Mouse (Mus musculus): ENCODE measurements at regions not wholly inside any gene's neighbourhood (a gene's known extent, or its start where the extent isn't known, plus 50 kb on each side); places are given as distances from the start of the nearest gene placed in this dataset.
"Not testable (repeated sequence)": the region's sequence is repeated elsewhere in the genome, so short reads cannot be mapped to it uniquely, and the experiment has no call there.

DNA sequence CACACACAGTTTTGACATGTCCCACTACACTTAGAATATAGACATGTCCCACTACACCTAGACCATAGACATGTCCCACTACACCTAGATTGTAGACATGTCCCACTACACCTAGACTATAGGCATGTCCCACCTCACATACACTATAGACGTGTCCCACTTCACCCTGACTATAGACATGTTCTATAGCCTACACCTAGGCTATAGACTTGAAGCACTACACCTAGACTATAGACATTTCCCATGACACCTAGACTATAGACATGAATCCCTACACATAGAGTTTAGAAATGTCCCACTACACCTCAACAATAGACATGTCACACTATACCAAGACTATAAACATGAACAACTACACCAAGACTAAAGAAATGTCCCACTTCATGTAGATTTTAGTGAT is 2580.9 kb downstream of the Gm37988 start:
- no peak for DNase-seq (ENCODE audit: low read depth, low spot score)

DNA sequence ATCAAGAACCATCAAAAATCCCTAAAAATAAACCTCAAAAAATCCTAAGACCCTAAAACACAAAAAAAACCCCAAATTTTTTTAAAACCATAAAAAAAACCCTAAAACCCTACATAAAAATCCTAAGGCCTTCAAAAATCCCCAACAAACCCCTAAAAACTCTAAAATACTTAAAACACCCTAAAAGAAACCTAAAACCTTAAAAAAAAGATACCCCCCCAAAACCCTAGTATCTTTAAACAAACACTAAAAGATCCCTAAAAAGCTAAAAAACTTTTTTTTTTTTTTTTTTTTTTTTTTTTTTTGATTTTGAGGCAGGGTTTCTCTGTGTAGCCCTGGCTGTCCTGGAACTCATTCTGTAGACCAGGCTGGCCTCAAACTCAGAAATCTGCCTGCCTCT is 2585.8 kb downstream of the Gm37988 start:
- DNase-seq (ENCODE audit: low read depth, low spot score): no peak

DNA sequence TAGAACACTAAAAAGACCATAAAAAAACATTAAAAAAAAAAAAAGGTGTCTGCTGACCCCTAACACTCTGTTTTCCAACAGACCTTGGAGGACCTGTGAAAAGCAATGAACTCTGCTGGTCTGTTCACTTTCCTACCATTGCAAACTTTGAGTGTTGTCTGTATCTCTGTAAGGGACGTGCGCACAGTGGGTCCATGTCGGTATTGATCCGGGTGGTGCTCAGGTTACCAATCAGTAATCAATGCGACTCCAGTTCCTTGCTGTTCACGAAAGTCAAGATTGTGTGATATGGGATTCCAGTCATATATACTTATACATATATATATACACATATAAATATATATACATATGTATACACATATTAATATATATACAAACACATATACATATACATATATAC is 2586.5 kb downstream of the Gm37988 start:
- DNase-seq (ENCODE audit: low read depth, low spot score): no peak

DNA sequence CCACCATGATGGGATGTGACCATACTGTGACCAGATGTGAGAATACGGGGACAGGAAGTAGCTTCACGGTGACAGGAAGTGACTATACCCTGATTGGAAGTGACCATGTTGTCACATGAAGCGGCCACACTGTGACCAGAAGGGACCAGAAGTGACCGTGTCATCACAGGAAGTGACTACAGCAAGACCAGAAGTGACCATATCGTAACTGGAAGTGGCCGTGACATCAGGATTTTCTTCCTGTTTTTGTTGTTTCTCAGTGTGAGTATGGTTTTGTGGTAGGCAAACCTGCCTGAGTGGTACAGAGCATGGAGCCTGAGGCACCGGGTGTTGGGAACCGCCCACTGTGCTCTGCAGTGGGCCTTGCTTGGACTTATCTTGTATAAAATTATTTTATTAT is 2587.8 kb downstream of the Gm37988 start:
- no peak for DNase-seq (ENCODE audit: low read depth, low spot score)

DNA sequence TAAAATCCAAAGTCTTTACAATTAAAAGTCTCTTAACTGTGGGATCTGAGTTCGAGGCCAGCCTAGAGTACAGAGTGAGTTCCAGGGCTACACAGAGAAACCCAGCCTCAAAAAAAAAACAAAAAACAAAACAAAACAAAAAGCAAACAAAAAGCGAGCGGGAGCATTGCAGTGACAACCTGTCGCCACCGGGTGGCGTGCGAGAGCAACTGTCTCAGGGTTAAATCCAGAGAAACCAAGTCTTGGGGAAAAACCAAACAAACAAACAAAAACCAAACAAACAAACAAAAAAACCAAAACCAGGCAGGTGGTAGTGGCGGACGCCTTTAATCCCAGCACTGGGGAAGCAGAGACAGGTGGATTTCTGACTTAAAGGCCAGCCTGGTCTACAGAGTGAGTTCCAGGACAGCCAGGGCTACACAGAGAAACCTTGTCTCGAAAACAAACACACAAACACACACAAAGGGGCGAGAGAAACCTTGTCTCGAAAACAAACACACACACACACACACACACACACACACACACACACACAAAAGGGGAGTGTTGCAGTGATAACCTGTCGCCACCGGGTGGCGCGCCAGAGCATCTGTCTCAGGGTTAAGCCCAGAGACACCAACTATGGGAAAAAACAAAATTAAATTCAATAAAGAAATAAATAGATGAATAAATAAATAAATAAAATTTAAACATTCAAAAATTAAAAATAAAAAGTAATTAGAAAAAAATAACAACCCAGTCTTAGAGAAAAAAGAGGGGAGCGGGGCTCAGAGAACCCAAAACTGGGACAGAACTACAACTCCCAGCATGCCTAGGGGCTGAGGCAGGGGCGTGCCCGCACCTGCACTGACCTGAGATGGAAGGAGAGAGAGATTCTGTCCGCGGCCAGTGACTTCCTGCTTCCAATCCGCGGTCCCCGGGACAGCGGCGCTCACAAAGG is 2589.4 kb downstream of the Gm37988 start:
- DNase-seq (ENCODE audit: low read depth, low spot score): peak; percentile 70

DNA sequence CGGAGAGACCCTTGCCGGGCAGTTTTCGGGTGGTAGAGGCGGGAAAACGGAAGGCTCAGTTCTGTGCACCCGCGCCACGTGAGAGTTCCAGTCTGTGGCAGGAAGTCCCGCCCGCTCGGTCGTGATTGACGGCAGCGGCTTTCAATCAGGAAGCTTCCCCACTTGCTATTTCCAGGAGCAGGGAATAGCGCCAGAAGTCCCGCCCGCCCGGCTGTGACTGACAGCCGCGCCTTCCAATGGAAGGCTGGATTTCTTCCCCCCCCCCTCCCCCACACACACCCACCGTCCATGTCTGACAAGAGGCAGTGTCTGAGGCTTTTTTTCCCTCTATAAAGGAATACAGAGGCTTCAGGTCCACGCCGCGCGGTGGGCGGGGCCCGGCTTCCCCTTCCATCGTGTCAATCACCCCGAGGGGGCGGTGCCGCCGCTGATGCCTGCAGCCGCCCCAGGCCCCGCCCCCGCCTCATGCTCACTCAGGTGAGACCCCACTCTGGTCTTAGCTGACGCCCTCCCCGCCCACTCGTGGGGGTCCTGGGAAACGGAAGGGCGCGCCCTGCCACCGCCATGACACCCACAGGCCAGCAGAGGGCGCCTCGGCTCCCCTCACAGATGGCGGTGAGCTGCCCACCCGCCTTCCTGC is 2590.2 kb downstream of the Gm37988 start:
- peak; percentile 97 for DNase-seq (ENCODE audit: low read depth, low spot score)

DNA sequence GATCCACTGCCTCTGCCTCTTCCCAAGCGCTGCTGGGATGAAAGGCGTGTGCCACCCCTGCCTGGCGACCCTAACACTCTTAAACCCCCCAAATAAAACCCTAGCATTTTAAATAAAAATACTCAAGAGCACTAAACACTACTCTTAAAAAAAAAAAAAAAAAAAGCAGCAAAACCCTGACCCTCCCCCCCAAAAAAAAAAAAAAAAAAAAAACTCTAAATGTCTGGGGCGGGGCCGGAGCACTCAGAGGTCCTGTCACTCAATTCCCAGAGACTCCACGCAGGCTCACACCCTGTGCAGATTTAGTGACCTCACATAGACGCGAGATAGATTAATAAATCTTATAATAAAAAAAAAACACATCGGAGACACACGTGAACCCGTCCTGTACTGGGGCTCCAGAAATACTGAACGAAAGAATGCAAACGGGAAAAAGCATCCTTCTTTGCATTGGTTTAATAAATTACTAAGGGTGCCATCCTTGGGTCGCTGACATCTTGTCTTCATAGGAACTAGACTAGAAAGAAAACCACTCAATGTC is 2591.1 kb downstream of the Gm37988 start:
- DNase-seq (ENCODE audit: low read depth, low spot score): no peak

DNA sequence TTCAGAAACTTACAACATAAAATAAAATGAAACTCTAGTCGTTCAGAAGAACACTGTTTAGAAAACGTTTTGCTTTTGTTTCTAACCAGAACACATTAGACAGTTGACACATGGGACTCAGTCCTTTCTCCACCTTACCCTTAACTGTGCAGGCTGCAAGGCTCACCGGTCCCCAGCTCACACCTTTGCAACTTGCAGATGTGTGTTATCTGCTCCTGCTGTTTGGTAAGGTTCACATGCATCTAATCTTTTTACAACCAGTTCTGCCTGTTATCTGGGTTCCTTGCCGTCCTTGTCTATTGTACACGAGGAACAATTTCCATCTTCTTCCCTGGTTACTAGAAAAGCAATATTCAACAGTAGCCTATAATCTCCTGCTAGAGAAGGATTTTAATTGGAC is 2598.0 kb downstream of the Gm37988 start:
- not testable (repeated sequence) for DNase-seq (ENCODE audit: low read depth, low spot score)

DNA sequence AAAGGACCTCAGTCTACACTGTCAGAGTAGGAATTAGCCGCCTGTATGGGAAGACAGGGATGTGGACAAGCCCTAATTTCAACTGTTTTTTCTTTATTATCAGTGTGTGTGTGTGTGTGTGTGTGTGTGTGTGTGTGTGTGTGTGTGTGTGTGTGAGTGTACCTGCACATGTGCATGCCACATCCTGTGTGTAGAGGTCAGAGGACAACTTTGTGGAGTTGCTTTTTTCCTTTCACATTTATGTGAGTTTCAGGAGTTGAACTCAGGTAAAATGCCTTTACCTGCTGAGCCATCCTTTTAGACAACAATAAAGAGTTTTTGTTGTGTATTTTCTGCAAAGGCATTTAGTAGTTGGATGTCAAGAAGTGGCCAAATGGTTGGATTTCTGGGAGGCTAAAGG is 2606.8 kb downstream of the Gm37988 start:
- no peak for DNase-seq (ENCODE audit: low read depth, low spot score)

DNA sequence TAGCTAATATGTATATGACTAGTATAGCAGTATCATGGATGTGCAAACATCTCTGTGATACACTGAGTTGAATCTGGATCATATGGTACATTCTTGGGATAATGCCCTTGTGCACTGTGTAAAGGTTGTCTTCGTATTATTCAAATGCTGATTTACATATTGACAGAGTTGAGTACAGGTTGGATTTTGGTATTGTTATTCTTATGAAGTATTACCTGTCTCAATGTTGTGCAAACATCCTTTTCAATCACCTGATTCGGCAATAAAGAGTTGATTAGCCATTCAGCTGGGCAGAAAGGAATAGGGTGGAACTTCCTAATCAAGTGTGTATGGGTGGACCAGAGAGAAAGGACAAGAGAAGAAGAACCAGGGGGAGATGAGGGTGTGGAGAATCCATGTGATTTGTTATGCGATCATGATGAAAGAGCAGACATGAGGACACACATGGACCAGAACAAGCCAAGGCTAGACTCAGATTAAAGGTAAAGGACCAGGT is 2644.0 kb downstream of the Gm37988 start:
- DNase-seq (ENCODE audit: low read depth, low spot score): no peak

DNA sequence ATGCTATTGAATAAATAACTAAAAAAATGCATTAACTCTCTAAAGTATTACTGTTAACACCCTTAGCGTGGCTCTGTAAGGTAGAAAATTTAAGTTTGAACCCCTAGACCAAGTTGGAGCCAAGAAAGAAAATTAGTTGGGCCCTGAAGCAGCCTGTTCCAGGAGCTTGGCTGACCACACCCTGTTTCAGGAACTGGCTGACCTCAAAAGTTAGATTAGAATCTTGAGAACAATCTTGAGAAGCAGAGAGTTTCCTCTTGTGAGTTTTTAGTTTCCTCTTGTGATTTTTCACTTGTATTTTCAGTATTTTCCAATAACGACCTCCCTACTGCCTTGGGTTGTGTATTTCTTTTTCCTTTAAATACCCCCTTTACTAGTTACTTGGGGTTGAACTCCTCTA is 2647.2 kb downstream of the Gm37988 start:
- DNase-seq (ENCODE audit: low read depth, low spot score): no peak

DNA sequence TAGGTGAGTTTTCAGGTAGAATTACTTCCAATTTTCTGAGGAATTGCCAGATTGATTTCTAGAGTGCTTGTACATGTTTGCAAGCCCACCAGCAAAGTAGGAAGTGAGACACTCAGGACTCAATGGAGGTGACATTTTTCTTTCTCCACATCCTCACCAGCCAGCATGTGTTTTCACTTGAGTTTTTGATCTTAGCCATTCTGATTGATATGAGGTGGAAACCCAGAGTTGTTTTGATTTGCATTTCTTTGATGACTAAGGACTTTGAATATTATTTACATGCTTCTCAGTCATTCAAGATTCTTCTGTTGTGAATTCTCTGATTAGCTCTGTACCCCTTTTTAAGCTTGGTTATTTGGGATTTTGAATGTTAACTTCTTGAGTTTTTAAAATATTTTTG is 2650.2 kb downstream of the Gm37988 start:
- no peak for DNase-seq (ENCODE audit: low read depth, low spot score)

DNA sequence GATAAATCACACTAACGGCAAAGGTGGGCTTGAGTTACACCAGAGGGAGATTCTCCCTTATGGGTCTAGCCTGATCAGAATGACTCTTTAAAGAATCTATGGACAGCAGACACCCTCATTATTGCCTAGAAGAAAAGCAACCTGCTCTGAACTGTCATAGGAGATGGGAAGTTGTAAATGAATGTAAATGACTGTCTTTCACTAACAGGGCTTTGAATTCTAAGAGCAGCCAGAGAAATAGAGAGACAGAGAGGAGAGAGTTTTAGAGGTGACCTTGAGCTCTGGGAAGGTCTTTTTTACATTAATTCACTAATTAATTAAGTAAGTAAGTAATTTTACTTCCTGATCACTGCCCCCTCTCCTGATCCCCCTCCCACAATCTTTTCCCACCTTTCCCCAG is 2686.4 kb downstream of the Gm37988 start:
- DNase-seq (ENCODE audit: low read depth, low spot score): no peak

DNA sequence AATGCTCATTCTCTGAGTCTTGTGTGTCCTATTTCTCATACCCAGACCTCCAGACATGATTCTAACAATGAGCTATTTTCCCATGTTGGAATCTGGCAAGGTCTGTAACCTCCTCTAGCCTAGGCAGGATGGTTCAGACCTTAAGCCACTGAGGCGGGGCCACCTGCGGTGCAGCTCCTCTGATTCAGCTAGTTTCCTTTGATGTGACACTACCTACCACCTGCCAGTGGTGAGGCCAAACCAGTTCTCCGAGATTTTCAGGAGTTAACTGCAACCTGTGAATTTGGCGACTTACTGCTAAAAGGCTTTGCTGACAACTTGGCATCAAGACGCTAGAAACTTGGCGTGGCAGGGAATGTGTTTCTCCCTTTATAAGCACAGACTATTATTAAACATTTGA is 2691.3 kb downstream of the Gm37988 start:
- DNase-seq (ENCODE audit: low read depth, low spot score): no peak

DNA sequence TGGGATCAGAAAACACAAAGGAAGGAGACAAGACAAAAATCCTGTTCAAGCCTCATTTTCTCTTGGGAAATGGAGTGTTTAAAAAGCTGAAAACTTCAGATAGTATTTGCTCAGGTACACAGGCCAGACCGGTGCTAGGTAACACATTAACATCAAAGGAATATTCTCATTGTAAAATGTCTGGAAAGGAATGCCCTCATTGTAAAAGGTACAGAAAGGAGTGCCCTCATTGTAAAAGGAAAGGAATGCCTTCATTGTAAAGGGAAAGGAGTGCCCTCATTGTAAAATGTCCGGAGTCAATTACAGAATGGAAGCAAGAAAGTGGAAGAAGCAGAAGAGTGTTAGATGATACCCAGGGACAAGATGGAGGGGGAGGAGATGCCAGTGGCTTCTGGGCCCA is 2694.7 kb downstream of the Gm37988 start:
- DNase-seq (ENCODE audit: low read depth, low spot score): no peak

DNA sequence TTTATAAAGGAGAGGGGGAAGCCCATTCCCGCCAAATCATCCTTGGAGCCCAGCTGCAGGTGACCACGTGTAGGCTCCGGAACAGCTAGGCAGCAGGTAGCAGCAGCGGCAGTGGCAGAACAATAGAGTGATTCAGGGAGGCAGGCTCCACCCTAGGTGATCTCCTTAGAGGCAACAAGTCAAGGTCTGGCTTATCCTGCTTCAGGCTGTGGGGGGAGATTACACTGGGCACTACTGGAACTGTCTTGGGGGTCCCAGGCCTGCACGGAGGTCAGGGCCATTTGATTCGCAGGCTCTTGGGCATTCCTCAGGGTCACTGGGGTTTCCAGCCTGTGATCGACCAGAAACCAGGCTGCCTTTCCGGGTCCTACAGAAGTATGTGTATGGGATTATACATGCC is 2711.1 kb downstream of the Gm37988 start:
- DNase-seq (ENCODE audit: low read depth, low spot score): no peak

DNA sequence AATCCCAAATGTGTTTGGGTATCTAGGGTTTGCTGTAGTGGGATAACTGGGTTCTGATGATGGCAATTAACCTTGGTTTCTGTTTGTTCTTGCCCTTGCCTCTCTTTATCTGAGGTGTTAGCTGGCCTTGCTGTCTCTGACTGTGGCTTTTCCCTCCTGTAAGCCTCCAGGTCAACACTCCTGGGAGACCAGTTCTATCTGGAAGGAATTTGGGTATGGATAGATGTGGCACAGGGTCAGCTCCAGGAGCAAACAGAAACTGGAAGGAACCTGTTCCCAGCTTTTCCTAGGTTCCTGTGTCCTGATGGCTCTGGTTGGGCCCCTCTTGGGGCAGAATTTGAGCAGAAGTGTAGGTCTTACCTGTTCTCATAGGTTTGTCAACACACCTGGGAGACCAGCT is 2725.8 kb downstream of the Gm37988 start:
- DNase-seq (ENCODE audit: low read depth, low spot score): no peak

DNA sequence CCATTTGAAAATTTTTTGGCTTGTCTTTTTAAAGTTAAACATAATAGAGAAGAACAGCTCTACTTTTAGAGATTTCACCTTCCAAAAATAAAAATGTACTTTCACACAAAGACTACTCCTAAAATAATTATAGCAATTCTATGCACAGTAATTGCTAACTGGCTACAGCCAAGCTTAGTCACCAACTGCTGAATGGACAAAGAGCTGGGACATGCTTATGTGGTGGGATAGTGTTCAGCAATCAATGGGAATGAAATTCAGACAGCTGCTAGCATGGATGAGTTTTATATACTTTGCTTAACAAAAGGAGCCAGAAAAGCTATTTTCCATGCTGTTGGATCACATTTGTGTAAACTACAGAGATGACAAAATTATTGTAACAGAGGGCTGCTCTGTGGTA is 2727.5 kb downstream of the Gm37988 start:
- peak; percentile 69 for DNase-seq (ENCODE audit: low read depth, low spot score)

DNA sequence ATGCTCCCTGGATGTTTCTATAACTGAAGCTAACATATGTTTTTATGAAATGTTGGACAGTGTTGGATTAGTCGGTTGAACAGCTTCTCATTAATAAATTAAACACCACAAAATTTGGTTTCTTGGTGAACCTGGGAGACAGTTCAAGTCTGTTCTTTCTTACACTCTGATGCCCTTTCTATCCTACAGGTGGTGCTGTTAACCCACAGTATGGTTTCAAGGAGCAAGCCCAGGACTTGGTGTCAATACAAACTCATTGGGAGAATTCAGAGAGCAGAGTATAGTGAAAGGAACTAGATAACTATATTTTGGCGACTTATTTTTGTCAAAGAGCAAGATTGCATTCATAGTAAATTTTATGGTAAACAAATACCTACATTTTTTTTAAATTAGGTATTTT is 2735.8 kb downstream of the Gm37988 start:
- DNase-seq (ENCODE audit: low read depth, low spot score): peak; percentile 43

DNA sequence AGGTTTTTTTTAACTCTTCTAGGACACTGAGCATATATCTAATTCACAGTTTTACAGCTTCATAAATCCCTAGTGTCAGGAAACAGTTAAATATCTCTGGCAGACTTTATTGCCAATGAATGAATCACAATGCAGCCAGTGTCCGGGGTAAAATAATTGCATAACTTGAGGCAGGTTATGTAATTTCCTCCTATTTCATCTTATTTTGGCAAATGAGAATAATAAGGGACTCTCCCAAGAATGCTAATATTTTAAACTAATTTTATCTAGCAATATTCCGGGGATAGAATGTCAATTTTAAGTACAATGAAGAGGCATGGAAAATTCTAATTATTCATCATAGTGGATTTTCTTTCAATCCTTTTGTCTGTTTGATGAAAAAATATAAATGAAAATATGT is 2740.6 kb downstream of the Gm37988 start:
- no peak for DNase-seq (ENCODE audit: low read depth, low spot score)

DNA sequence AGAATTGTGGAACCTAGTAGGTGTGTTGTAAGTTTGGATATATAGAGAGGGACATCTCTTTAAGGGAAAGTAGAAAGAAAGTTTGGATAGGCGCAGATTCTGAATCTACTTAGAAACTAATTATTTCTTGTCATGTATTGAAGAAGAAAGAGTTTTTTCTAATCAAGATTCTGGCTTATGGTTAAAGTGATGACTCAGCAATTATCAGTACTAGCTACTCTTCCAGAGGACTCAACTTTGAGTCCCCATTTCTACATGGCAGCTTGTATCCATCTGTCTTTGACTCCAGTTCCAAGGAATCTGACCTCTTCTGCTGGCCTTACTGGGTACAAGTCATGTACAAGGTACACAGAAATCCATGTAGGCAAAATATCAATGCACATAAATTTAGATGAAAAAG is 2767.1 kb downstream of the Gm37988 start:
- DNase-seq (ENCODE audit: low read depth, low spot score): no peak

DNA sequence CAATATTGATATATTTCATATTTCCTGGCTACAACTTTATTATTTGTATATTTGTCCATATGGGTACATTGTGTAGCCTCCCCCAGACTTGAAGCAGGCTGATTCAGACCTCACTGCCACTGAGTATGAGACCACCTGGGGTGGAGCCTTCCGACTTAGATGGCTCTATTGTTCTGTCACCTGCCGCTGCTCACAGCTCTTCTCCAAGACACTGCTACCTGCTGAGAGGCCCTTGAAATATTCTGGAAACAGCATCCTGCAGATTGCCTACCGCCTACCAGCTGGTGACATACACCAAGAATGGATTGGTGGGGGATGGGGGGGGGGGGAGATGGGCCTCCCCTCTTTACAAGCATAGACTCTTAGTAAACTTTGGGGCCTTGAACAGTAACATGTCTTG is 2778.7 kb downstream of the Gm37988 start:
- no peak for DNase-seq (ENCODE audit: low read depth, low spot score)

DNA sequence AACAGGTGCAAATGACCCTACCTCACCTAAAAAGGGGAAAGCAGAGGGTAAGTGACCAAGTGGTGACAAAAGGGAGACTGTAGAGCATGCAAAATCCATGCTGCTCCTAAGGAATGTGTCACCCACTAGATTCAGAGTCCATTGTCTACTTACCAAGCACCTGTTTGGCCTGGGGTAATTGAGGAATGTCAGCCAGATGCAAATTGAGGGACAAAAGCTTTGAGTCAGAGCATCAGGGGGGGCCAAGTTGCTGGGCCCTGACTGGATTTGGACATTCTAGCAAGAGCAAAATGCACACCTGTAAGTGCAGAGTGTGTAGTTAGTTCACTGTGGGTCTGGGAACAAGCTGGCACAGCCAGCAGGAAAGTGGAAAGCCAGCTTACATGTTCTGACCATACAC is 2783.6 kb downstream of the Gm37988 start:
- no peak for DNase-seq (ENCODE audit: low read depth, low spot score)

All from telencephalon, adult 2 months (tissue).